9 mouse cellular contexts compared by ENCODE assay signal in genomic region chr13:52025482-52025848, GRCm38 (mm10).
DNase-seq lines count a peak whose midpoint lies in the region; ATAC-seq and TF ChIP-seq lines count a peak whose summit lies in the region.
"Had no signal": no experiment of that assay in that cellular context is flagged by ENCODE, and none has a peak within 500 bp of the region (broad histone marks: within the 10 kb centered on the region; RNA-seq: fewer than 3 reads in every experiment).

No protein-coding gene starts in this region.

- no peaks in the 10 kb centered on the region for H3K9me3 ChIP-seq in midbrain, embryonic 10.5 days (replicated peaks)
- no peaks in the 10 kb centered on the region for H3K9me3 ChIP-seq in midbrain, embryonic 11.5 days (ENCODE audit: control insufficient read depth, low read length)
- H3K9me3 ChIP-seq in embryonic facial prominence, embryonic 14.5 days (ENCODE audit: control insufficient read depth, low read length), result no peaks in the 10 kb centered on the region
- no peaks in the 10 kb centered on the region for H3K9me3 ChIP-seq in hindbrain, embryonic 15.5 days
- H3K9me3 ChIP-seq: forebrain, embryonic 13.5 days had no signal

- peak overlapping the region; percentile 13; the same call in 1 of the 2 replicates for H3K27ac ChIP-seq in midbrain, embryonic 10.5 days (replicated peaks)
- H3K27ac ChIP-seq in midbrain, embryonic 11.5 days (ENCODE audit: low read depth, low read length), result no peak overlapping the region
- no peak overlapping the region; the same call in 1 of the 2 replicates for H3K27ac ChIP-seq in embryonic facial prominence, embryonic 14.5 days (replicated peaks; ENCODE audit: low read depth, low read length)
- peak overlapping the region; percentile 27; the same call in 1 of the 2 replicates for H3K27ac ChIP-seq in hindbrain, embryonic 15.5 days (replicated peaks)
- H3K27ac ChIP-seq in small intestine, adult 2 months (ENCODE audit: insufficient read depth, low read depth, low read length), result peak overlapping the region; percentile 52; the same call in 1 of the 2 replicates

- no peak for ATAC-seq in midbrain, embryonic 11.5 days (ENCODE audit: low FRiP score)
- ATAC-seq in embryonic facial prominence, embryonic 14.5 days (ENCODE audit: low read depth), result no peak; the same call in 1 of the 2 replicates
- ATAC-seq in hindbrain, embryonic 15.5 days (ENCODE audit: low FRiP score, low read depth), result peak; percentile 75

- DNase-seq in midbrain, embryonic 10.5 days (ENCODE audit: low spot score), result no peak
- no peak for DNase-seq in midbrain, embryonic 11.5 days (ENCODE audit: low spot score, missing footprints)
- peak; percentile 55 for DNase-seq in embryonic facial prominence, embryonic 14.5 days (ENCODE audit: low spot score)
- no peak for DNase-seq in right cerebral cortex, adult 18-20 months
- no peak for DNase-seq in c-Kit-positive CD71-positive TER-119-positive erythroid progenitor cells, embryonic 14.5 days (ENCODE audit: low spot score)
- DNase-seq: right cerebral cortex, postnatal 14 days had no signal

- no peak overlapping the region for H3K9ac ChIP-seq in midbrain, embryonic 11.5 days (ENCODE audit: low read length)
- H3K9ac ChIP-seq in embryonic facial prominence, embryonic 14.5 days (ENCODE audit: low read depth, low read length), result no peak overlapping the region
- no peak overlapping the region for H3K9ac ChIP-seq in hindbrain, embryonic 15.5 days
- H3K9ac ChIP-seq: forebrain, embryonic 13.5 days had no signal

- TF ChIP-seq POLR2A in small intestine, adult 2 months (IDR thresholded peaks at IDR 0.05; ENCODE audit: low read depth, low read length), result no peak

- no peaks in the 10 kb centered on the region for H3K36me3 ChIP-seq in midbrain, embryonic 10.5 days
- H3K36me3 ChIP-seq in midbrain, embryonic 11.5 days (ENCODE audit: control insufficient read depth, insufficient read depth, low read length), result no peaks in the 10 kb centered on the region
- no peaks in the 10 kb centered on the region for H3K36me3 ChIP-seq in embryonic facial prominence, embryonic 14.5 days (ENCODE audit: control insufficient read depth, insufficient read depth, low read length)
- H3K36me3 ChIP-seq in hindbrain, embryonic 15.5 days, result no peaks in the 10 kb centered on the region
- no peaks in the 10 kb centered on the region for H3K36me3 ChIP-seq in small intestine, adult 2 months (ENCODE audit: control insufficient read depth, insufficient read depth, low read length)

- TF ChIP-seq CTCF in small intestine, adult 2 months (IDR thresholded peaks at IDR 0.05; ENCODE audit: extremely low read depth, insufficient read length, insufficient replicate concordance, low read depth, low read length), result no peak

- H3K4me1 ChIP-seq in midbrain, embryonic 10.5 days, result peaks cover 42% of the 10 kb centered on the region
- H3K4me1 ChIP-seq in midbrain, embryonic 11.5 days (ENCODE audit: control insufficient read depth, insufficient read depth, low read length), result peaks cover 6% of the 10 kb centered on the region; the same call in 1 of the 2 replicates
- H3K4me1 ChIP-seq in embryonic facial prominence, embryonic 14.5 days (ENCODE audit: control insufficient read depth, insufficient read depth, low read length), result peaks cover 46% of the 10 kb centered on the region
- peaks cover 31% of the 10 kb centered on the region for H3K4me1 ChIP-seq in hindbrain, embryonic 15.5 days (replicated peaks)
- peaks cover 16% of the 10 kb centered on the region for H3K4me1 ChIP-seq in small intestine, adult 2 months (ENCODE audit: control insufficient read depth, insufficient read depth, insufficient read length, low read length)

- H3K4me3 ChIP-seq in midbrain, embryonic 10.5 days, result no peak overlapping the region
- H3K4me3 ChIP-seq in midbrain, embryonic 11.5 days (ENCODE audit: low read depth, low read length), result no peak overlapping the region
- H3K4me3 ChIP-seq in embryonic facial prominence, embryonic 14.5 days (ENCODE audit: low read depth, low read length), result no peak overlapping the region
- H3K4me3 ChIP-seq in hindbrain, embryonic 15.5 days, result no peak overlapping the region
- no peak overlapping the region for H3K4me3 ChIP-seq in small intestine, adult 2 months (ENCODE audit: low read depth, low read length)
- H3K4me3 ChIP-seq: forebrain, embryonic 13.5 days had no signal

- no peak overlapping the region for H3K4me2 ChIP-seq in midbrain, embryonic 11.5 days
- H3K4me2 ChIP-seq in embryonic facial prominence, embryonic 14.5 days (ENCODE audit: low read depth, low read length), result no peak overlapping the region
- no peak overlapping the region for H3K4me2 ChIP-seq in hindbrain, embryonic 15.5 days
- H3K4me2 ChIP-seq: forebrain, embryonic 13.5 days had no signal

- peaks cover 19% of the 10 kb centered on the region for H3K27me3 ChIP-seq in midbrain, embryonic 10.5 days (ENCODE audit: low read depth, poor library complexity, severe bottlenecking)
- no peaks in the 10 kb centered on the region; the same call in 1 of the 2 replicates for H3K27me3 ChIP-seq in midbrain, embryonic 11.5 days (ENCODE audit: control insufficient read depth, insufficient read depth, low read length)
- no peaks in the 10 kb centered on the region for H3K27me3 ChIP-seq in embryonic facial prominence, embryonic 14.5 days (replicated peaks; ENCODE audit: control insufficient read depth, insufficient read depth, low read length)
- no peaks in the 10 kb centered on the region for H3K27me3 ChIP-seq in hindbrain, embryonic 15.5 days
- H3K27me3 ChIP-seq in small intestine, adult 2 months (ENCODE audit: control insufficient read depth, insufficient read depth, low read length), result no peaks in the 10 kb centered on the region
- H3K27me3 ChIP-seq: forebrain, embryonic 13.5 days had no signal

- WGBS in midbrain, embryonic 10.5 days, result 86% methylated on average over 5 of the region's 5 CpGs
- WGBS in midbrain, embryonic 11.5 days, result 86% methylated on average over 5 of the region's 5 CpGs
- 78% methylated on average over 5 of the region's 5 CpGs for WGBS in embryonic facial prominence, embryonic 14.5 days
- 52% methylated on average over 5 of the region's 5 CpGs for WGBS in hindbrain, embryonic 15.5 days
- WGBS in small intestine, adult 2 months, result 72% methylated on average over 5 of the region's 5 CpGs

Comparison
In these comparisons a context has a peak if more than half of its experiments do, and no peak if none do; other contexts are left out.
1. H3K27ac ChIP-seq: peak in midbrain, embryonic 10.5 days (single experiment), hindbrain, embryonic 15.5 days (single experiment) and small intestine, adult 2 months (single experiment); none in midbrain, embryonic 11.5 days (single experiment) and embryonic facial prominence, embryonic 14.5 days (single experiment).